Mouse (Mus musculus): ENCODE measurements around the gene Tspan5.

The Tspan5 gene

GRCm38 (mm10) chr3:138937241-138937640, 195.2 kb downstream of the Tspan5 start:
- DNase-seq (ENCODE audit: low spot score) = no peak

GRCm38 (mm10) chr3:138941604-138942003, 199.6 kb downstream of the Tspan5 start:
- no peak for DNase-seq (ENCODE audit: low spot score)

GRCm38 (mm10) chr3:138945516-138945915, 203.5 kb downstream of the Tspan5 start:
- no peak for DNase-seq (ENCODE audit: low spot score)

- no peak for DNase-seq (ENCODE audit: low spot score)
Observed at GRCm38 (mm10) chr3:138949081-138949480, 207.1 kb downstream of the Tspan5 start.

GRCm38 (mm10) chr3:138955220-138955619, 213.2 kb downstream of the Tspan5 start:
- no peak for DNase-seq (ENCODE audit: low spot score)

Data from adipocyte (in vitro differentiated cells).